Comparison of ENCODE assay signal across 18 mouse cellular contexts in genomic region chr7:99957226-99957965, GRCm38 (mm10). TPM values are rescaled to one million over a fixed set of nuclear protein-coding genes. Genes with fewer than 3 reads are reported as not detected.
DNase-seq lines count a peak whose midpoint lies in the region; ATAC-seq and TF ChIP-seq lines count a peak whose summit lies in the region.
"Had no signal": no experiment of that assay in that cellular context is flagged by ENCODE, and none has a peak within 500 bp of the region (broad histone marks: within the 10 kb centered on the region; RNA-seq: fewer than 3 reads in every experiment).

No protein-coding gene starts in this region.

- ATAC-seq in hindbrain, postnatal 0 days = no peak
- no peak for ATAC-seq in hindbrain, embryonic 14.5 days (ENCODE audit: low FRiP score)
- ATAC-seq in liver, postnatal 0 days = no peak
- peak; percentile 49; the same call in 1 of the 2 replicates for ATAC-seq in megakaryocyte progenitor cell, adult 5-6 weeks (replicated peaks; ENCODE audit: poor library complexity)

- 0 out of 2 replicates have a peak overlapping the region, but pooled peaks have one; percentile 12 for H3K27ac ChIP-seq in hindbrain, postnatal 0 days
- H3K27ac ChIP-seq in hindbrain, embryonic 14.5 days = no peak overlapping the region
- peak overlapping the region; percentile 35; the same call in 1 of the 2 replicates for H3K27ac ChIP-seq in liver, postnatal 0 days (ENCODE audit: low read depth)
- H3K27ac ChIP-seq in cortical plate, adult 2 months (ENCODE audit: insufficient read depth, low read length) = peak overlapping the region; percentile 26; the same call in 1 of the 2 replicates
- H3K27ac ChIP-seq: embryonic facial prominence, embryonic 13.5 days; kidney, postnatal 0 days; limb, embryonic 15.5 days; midbrain, embryonic 12.5 days had no signal

- H3K4me2 ChIP-seq in hindbrain, postnatal 0 days (ENCODE audit: low read depth, low read length) = no peak overlapping the region
- H3K4me2 ChIP-seq in hindbrain, embryonic 14.5 days (replicated peaks) = no peak overlapping the region
- H3K4me2 ChIP-seq in liver, postnatal 0 days (ENCODE audit: low read depth, low read length) = no peak overlapping the region
- H3K4me2 ChIP-seq: embryonic facial prominence, embryonic 13.5 days; heart, embryonic 11.5 days; limb, embryonic 15.5 days; midbrain, embryonic 12.5 days had no signal

- 67% methylated on average over 12 of the region's 12 CpGs for WGBS in hindbrain, postnatal 0 days
- WGBS in hindbrain, embryonic 14.5 days = 77% methylated on average over 12 of the region's 12 CpGs
- 66% methylated on average over 12 of the region's 12 CpGs for WGBS in liver, postnatal 0 days (ENCODE audit: insufficient replicate concordance)

- no peaks in the 10 kb centered on the region for H3K27me3 ChIP-seq in hindbrain, postnatal 0 days (ENCODE audit: insufficient read depth, low read length)
- H3K27me3 ChIP-seq in hindbrain, embryonic 14.5 days (ENCODE audit: control insufficient read depth, insufficient read depth, low read length) = no peaks in the 10 kb centered on the region
- no peaks in the 10 kb centered on the region for H3K27me3 ChIP-seq in liver, postnatal 0 days (ENCODE audit: insufficient read depth, low read length)
- H3K27me3 ChIP-seq: embryonic facial prominence, embryonic 13.5 days; limb, embryonic 15.5 days; midbrain, embryonic 12.5 days had no signal

- H3K9me3 ChIP-seq in hindbrain, postnatal 0 days (ENCODE audit: low read length) = no peaks in the 10 kb centered on the region
- no peaks in the 10 kb centered on the region for H3K9me3 ChIP-seq in hindbrain, embryonic 14.5 days (ENCODE audit: control insufficient read depth, low read length)
- no peaks in the 10 kb centered on the region for H3K9me3 ChIP-seq in liver, postnatal 0 days (ENCODE audit: low read length)
- H3K9me3 ChIP-seq: embryonic facial prominence, embryonic 13.5 days; limb, embryonic 15.5 days; midbrain, embryonic 12.5 days had no signal

- no peak for DNase-seq in hindbrain, postnatal 0 days (ENCODE audit: low spot score)
- no peak for DNase-seq in hindbrain, embryonic 14.5 days (ENCODE audit: low spot score)
- no peak for DNase-seq in liver, postnatal 0 days
- no peak for DNase-seq in liver
- DNase-seq in ovary, adult 18-20 months (ENCODE audit: low spot score) = no peak
- DNase-seq: cerebellum, adult 8-10 months; gastrocnemius, postnatal 36 days; heart, postnatal 14 days; layer of hippocampus, adult 9-11 months; lung, adult 18-20 months; thymus, adult 2 months had no signal

- TF ChIP-seq POLR2A in cortical plate, adult 2 months (IDR thresholded peaks at IDR 0.05; ENCODE audit: extremely low read depth, insufficient read depth, low read length) = no peak

- TF ChIP-seq CTCF in hindbrain, postnatal 0 days (IDR thresholded peaks at IDR 0.05; ENCODE audit: low read depth) = no peak
- TF ChIP-seq CTCF in liver, postnatal 0 days (IDR thresholded peaks at IDR 0.05; ENCODE audit: low read depth) = no peak
- no peak for TF ChIP-seq CTCF in cortical plate, adult 2 months (IDR thresholded peaks at IDR 0.05; ENCODE audit: extremely low read depth, insufficient read depth, low read length)

- H3K36me3 ChIP-seq in hindbrain, postnatal 0 days (ENCODE audit: insufficient read depth, low read length) = no peaks in the 10 kb centered on the region
- no peaks in the 10 kb centered on the region for H3K36me3 ChIP-seq in hindbrain, embryonic 14.5 days (replicated peaks; ENCODE audit: control insufficient read depth, insufficient read depth)
- peaks cover 7% of the 10 kb centered on the region for H3K36me3 ChIP-seq in liver, postnatal 0 days (replicated peaks; ENCODE audit: insufficient read depth, low read length)
- H3K36me3 ChIP-seq: limb, embryonic 15.5 days; midbrain, embryonic 12.5 days had no signal

- H3K4me1 ChIP-seq in hindbrain, postnatal 0 days (ENCODE audit: insufficient read depth, low read length) = no peaks in the 10 kb centered on the region; the same call in 1 of the 2 replicates
- 0 out of 2 replicates have a peak, but pooled peaks cover 2% of the 10 kb centered on the region for H3K4me1 ChIP-seq in hindbrain, embryonic 14.5 days (replicated peaks; ENCODE audit: control insufficient read depth, insufficient read depth, low read length)
- H3K4me1 ChIP-seq in liver, postnatal 0 days (ENCODE audit: insufficient read depth) = peaks cover 21% of the 10 kb centered on the region
- H3K4me1 ChIP-seq in cortical plate, adult 2 months (ENCODE audit: control insufficient read depth, insufficient read depth, low read length) = peaks cover 13% of the 10 kb centered on the region
- H3K4me1 ChIP-seq: embryonic facial prominence, embryonic 13.5 days; midbrain, embryonic 12.5 days had no signal

- TF ChIP-seq EP300 in liver, postnatal 0 days (IDR thresholded peaks at IDR 0.05; ENCODE audit: low read depth) = no peak

- H3K9ac ChIP-seq in hindbrain, postnatal 0 days (replicated peaks; ENCODE audit: low read length) = no peak overlapping the region
- H3K9ac ChIP-seq in hindbrain, embryonic 14.5 days = no peak overlapping the region
- no peak overlapping the region for H3K9ac ChIP-seq in liver, postnatal 0 days (replicated peaks)
- H3K9ac ChIP-seq: embryonic facial prominence, embryonic 13.5 days; limb, embryonic 15.5 days; midbrain, embryonic 12.5 days had no signal

- no peak overlapping the region for H3K4me3 ChIP-seq in hindbrain, postnatal 0 days (ENCODE audit: low read length)
- H3K4me3 ChIP-seq in hindbrain, embryonic 14.5 days (replicated peaks; ENCODE audit: low read length) = no peak overlapping the region
- H3K4me3 ChIP-seq in liver, postnatal 0 days (ENCODE audit: low read depth, low read length) = no peak overlapping the region
- H3K4me3 ChIP-seq in cortical plate, adult 2 months (ENCODE audit: insufficient read depth, low read length) = no peak overlapping the region
- H3K4me3 ChIP-seq: embryonic facial prominence, embryonic 13.5 days; limb, embryonic 15.5 days; midbrain, embryonic 12.5 days had no signal

RNA-seq across cellular contexts. Expression of gene Rnf169, which starts 22.9 kb away (rescaled TPM):
- 13.9 and 14.2 TPM in 2 replicates for total RNA-seq in hindbrain, postnatal 0 days (2014; rRNA removed)
- polyA plus RNA-seq in hindbrain, postnatal 0 days (2015; fragmentation: Nextera tagmentation; extraction: Ambion mirVana) = 2.6 and 2.7 TPM in 2 replicates
- polyA plus RNA-seq in hindbrain, embryonic 14.5 days (2014; fragmentation: Nextera tagmentation; extraction: Ambion mirVana) = 5.3 and 5.8 TPM in 2 replicates
- polyA plus RNA-seq in liver, postnatal 0 days (2015; fragmentation: Nextera tagmentation; extraction: Ambion mirVana) = 2.5 and 2.8 TPM in 2 replicates
- polyA plus RNA-seq in cortical plate, adult 2 months (2012; rRNA removed) = 23.7 TPM in 2 replicates
- total RNA-seq in megakaryocyte progenitor cell, adult 5-6 weeks (2015) = 11.3 and 13.3 TPM in 2 replicates
- total RNA-seq in megakaryocyte progenitor cell, adult 5-6 weeks (2017) = 14.1 and 18.3 TPM in 2 replicates

RNA-seq across cellular contexts. Expression of gene Chrdl2, which starts 48.6 kb away (rescaled TPM):
- 0.43 and 1.8 TPM in 2 replicates for total RNA-seq in hindbrain, postnatal 0 days (2014; rRNA removed)
- polyA plus RNA-seq in hindbrain, postnatal 0 days (2015; fragmentation: Nextera tagmentation; extraction: Ambion mirVana) = 1.8 and 2.2 TPM in 2 replicates
- polyA plus RNA-seq in hindbrain, embryonic 14.5 days (2014; fragmentation: Nextera tagmentation; extraction: Ambion mirVana) = 0.31 and 0.67 TPM in 2 replicates
- not detected in 2 replicates for polyA plus RNA-seq in liver, postnatal 0 days (2015; fragmentation: Nextera tagmentation; extraction: Ambion mirVana)
- 0.61 and 0.68 TPM in 2 replicates for polyA plus RNA-seq in cortical plate, adult 2 months (2012; rRNA removed)
- not detected in 2 replicates for total RNA-seq in megakaryocyte progenitor cell, adult 5-6 weeks (2015)
- not detected in 2 replicates for total RNA-seq in megakaryocyte progenitor cell, adult 5-6 weeks (2017)
- total RNA-seq: heart, postnatal 14 days had no signal
- polyA plus RNA-seq: midbrain, embryonic 12.5 days had no signal
